Mouse (Mus musculus) retina, postnatal 7 days (tissue): ENCODE measurements around the gene Slc17a4.

ENCODE experiments used
- DNase-seq: peaks from one replicate; pipeline ENCODE4 v3.0.0-alpha.2; 2012; ENCODE audit warnings: low read depth, low spot score

Slc17a4 gene

DNA sequence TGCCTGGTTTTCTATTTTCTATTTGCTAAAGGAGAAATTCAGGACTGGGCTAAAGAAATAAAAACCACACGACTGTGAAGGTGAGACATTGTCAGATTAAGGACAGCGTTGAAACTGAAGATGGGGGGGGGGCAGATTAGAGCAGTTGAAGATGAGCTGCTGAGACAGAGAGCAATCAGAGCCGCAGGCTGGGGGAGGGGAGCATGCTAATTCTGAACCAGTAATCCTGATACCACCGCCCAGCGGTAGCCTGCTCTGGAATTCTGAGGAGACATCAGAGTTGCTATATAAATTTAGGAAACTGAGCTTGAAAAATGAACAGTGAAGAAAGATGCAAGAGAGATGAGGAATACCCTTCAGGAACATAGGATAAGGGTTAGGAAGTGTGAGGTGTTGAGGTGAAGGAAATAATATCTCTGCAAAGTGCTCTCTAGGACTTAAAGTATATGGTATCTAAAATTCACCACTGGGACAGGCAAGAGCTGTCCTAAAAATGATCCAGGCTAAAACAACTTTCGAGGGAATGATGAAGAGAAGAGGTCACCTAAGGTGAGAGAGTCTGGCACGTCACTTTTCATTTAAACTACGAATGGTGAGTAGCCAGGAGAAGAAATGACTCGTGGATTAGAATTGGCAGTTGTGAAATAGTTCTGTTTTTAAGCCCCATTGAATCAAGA is 22.1 kb downstream of the Slc17a4 start:
- peak; percentile 31 for DNase-seq

DNA sequence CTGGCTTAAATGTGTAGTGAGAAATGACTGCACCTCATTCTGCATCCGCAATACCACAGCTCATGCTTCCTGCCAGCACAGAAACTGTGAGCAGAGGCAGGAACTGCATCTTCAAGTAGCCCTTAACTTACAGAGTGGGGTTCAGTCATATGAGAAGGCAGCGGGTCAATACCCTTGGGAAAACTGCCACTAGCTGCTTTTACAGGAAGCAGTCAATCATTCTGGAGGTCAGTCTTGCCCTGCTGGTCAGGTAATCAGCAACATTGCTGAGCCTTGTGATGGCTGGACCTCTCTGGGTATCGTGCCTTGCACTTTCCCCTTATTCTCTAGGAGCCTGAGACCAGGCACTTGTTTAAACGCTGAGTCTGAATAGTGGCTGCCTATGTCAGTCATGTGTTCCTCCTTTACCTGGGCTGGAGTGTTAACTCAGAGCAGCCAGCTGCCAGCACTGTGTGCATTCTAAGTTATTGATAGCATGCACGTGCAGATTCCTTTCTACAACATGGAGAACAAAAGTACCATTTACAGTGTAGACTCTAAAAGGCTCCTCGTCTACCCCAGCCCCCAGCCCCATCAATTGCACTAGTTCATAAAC is 25.7 kb downstream of the Slc17a4 start:
- DNase-seq = no peak

DNA sequence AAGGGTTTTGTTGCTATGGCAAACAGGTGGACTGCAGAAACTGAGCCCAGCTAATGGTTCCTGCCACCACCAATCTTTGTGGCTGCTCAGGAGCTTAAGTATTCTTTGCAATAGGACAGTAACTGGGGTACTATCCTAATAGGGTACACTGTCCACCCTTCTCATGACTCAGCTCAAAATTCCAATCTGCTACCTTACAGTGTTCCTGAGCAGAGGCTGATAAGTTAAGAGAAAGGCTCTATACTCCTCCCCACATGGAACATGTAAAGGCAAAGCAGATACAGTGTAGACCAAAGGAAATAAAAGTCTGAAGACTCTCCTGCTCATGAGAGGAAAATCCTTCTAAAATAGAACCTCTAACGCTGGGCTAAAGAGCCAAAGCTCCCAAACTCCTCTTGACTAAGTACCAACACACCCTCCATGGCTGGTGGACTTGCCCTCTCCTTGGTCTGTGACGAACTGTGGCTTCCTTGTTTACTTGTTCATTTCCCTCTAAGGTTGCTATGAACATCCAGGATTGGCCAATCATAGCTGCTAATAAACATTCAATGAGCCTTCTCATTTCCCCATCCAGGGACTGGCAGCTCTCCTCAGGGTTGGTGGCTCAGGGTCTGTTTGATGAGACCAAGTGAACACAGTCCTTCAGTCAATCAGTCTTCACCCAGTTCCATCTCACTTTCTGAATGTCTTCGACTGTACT is 27.6 kb downstream of the Slc17a4 start:
- no peak for DNase-seq

DNA sequence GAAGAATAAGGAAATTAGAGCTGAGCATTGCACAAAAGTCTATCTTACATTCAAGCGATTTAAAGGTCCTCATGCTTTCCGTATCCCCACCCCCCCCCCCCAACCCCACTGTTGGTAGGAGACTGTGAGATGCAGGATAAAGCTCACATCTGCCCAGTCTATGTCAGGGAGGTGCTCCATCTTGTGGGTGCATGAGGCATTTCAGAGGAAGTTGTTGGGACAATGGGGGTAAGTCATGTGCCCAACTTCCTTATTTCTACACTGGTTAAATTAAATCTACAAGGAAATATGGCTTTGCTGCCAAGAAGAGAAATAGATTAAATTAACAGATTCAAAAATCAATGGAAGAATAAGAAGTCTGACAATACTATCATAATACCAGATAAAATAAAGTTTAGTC is 29.3 kb downstream of the Slc17a4 start:
- no peak for DNase-seq

DNA sequence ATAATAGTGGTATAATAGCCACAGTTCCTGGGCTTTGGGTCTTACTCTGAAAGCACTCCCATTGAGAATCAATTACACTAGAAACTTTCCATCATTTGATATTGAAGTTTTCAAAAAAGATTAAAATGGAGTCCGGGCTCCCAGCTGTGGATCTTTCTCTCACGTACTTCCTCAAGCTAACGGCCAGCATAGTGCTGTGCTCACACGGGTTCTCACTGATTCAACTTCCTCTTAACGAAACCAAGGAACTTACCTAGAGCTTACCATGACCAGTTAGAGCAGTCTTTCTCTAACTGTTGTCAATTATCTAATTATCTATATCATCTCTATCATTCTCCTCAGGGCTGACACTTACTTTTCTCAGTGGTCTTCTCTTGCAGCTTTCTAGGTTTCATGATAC is 35.2 kb downstream of the Slc17a4 start:
- DNase-seq = no peak

DNA sequence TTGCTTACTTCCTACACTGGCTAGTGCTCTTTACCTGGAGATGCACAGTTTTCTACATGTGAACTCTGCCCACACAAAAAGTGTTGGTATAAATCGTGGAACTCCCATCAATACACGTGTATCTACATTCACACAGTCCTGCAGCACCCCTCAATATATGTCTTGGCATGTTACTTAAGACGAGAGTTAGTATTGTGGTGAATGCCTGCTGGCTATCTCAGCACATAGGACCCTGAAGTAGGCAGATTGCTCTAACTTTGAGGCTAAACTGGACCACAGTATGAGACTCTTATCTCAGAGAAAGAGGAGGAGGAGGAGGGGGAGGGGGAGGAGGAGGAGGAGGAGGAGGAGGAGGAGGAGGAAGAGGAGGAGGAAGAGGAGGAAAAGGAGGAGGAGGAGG is 35.7 kb downstream of the Slc17a4 start:
- no peak for DNase-seq

DNA sequence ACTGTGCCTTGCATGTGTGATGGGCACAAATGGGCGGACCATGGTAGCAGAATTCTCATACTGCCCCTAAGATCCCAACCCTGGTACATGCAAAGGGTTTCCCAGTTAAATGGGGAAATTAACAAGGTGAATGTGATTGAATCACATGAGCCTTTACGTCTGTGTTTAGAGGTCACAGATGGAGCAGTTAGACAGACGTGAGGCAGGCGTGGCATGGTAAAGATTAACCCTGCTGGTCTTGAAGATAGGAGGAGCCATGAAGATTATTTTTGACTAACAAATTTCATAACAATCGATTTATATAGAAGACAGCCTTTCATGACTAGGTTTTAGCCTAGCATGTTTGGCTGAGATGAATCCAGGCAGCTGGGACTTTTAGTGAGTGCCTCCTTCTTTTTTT is 41.7 kb downstream of the Slc17a4 start:
- DNase-seq = no peak

DNA sequence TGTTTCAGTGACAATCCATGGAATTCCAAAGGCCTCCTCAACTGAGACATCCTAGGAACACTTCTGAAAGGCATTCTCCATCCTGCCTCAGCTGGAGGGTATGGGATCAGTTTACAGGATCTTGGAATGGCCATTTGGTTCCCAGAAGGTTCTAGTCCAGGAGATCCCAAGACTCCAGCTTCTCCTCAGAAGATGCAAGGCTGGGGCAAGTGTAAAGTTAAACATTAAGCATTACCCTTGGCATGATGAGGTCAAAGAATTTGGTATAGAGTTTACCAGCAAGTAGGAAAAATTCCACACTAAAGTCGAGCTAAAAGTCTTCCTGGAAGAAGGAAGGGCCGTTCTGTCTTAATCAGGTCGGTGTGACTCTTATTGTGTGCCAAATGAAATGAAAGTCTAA is 44.8 kb downstream of the Slc17a4 start:
- DNase-seq = no peak

DNA sequence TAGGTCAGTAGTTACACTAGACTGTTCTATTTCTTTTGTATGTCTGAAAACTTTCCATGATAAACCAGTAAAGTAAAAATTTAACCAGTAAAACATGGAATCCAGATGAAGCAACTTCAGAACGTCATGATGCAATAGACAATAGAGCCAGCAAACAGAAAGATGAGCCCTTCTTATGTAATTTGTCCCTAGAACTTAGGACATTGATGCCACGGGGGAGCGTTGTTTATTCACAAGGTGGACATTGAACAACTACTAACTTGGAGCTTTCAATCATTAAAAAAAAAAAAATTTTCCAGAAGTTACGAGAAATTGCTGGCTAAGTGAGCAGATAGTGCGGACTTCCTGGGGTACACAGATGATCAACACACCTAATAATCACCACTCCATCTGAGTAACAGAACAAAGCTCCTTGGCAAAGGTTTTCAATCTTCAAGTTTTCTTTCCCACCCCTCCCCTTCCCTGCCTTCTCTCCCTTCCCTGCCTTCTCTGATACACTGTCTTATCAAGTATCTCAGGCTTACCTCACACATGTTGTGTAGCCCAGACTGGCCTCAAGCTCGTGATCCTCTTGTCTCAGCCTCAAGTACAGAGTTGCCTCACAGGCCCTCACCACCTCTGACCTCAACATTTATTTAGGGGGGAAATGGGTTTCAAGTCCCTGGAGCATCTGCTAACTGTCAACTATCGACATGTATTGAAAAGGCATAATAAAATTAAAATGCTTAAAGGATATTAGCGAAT is 45.8 kb downstream of the Slc17a4 start:
- DNase-seq = no peak

DNA sequence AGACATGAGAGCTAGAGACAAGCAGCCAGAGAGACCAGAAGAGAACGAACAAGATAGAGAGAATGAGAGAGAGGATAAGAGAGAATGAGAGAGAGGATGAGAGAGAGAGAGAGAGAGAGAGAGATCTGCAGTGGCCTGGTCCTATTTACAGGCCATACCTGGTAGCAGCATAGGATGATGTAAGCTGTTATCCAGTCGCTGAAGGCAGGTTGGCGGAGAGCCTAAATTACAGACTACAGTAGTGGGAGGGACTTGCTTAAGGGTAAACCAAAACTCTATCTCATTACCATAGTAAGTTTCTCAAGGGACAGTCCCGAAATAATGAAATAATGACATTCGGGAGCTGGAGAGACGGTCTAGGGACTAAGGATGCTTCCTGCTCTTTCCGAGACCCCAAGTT is 47.4 kb downstream of the Slc17a4 start, which contains the start of gene Slc17a1:
Slc17a1 (plus strand) TSS at position 346 of the 400 bp plus-strand sequence.
- DNase-seq = no peak

DNA sequence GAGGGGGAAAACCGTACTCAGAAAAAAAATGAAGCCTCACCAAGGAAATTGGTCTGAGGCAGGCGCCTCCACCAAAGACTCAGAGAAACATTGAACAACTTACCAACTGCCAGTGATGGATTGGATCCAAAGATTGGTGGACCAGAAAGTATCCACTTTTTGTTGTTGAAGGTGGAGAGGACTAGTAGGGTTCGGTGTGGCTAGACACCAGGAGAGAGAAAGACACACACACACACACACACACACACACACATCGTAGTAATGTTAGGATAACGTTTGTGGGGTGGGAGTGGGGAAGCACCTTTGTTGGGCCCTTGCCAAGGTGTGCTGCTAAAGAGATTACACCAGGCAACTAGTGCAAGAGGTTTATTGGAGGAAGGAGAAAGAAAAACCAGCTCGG is 47.8 kb downstream of the Slc17a4 start:
- no peak for DNase-seq

DNA sequence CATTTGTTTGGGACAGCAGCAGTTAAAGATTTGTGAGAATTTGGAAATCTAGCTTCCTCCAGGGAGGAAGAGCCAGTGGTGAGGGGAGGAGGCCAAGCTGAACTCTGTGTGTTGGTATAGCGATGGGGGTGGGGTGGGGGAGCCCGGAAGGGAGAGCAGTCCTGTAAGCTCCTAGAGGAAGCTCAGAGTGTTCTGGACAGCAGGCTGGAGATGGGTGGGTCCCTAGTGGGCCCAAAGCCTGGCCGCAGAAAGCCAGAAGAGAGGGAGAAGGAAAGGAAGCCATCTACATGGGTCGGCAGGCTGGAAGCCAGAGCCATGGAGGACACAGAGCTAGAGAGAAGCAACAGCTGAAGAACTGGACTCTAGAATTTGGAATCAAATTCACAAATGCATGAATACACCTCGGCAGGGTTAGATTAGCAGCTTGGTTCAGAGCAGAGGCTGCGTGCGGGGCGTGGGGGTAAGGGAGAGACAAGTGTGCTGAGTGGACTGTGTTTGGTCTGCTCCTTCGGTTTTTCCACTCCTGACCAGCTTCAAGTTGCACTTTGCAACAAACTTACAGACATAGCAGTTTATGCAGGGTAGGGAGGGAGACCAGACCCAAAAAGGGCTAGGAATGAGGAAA is 48.6 kb downstream of the Slc17a4 start:
- DNase-seq = no peak

DNA sequence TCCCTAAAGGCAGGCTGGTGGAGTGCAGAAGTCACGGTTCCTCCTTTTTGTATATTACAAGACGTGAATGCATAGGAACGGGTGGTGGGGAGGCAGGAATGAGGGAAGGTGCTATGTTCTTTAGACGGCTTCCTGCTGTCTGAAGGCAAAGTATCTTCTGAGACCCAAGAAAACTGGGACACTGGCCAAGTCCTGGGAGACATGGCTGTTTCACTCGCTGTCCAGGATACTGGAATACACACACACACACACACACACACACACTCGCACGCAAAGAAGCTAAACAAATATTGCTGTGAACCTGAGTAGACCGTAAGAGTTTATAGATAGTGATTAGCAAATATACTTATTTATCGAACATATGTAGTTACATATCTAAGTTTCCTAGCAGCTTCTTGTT is 50.1 kb downstream of the Slc17a4 start:
- DNase-seq = no peak

DNA sequence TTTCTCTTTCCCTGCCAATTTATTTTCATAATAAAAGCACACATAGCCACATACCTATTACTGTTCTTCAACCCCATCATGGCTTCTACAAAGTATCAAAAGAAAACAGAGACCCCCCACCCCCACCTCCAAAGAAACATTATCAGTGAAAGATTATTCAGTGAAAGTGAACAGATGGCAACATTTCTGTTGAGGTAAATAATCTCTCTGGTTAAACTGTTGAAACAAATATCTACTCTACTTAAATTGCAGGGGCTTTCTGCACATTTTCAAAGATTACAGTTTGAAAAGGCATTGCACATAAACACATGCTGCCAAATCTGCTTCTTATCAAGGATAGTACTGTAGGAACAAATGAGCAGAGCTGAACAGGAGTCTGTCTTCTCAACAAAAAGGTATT is 53.0 kb downstream of the Slc17a4 start:
- DNase-seq = no peak

DNA sequence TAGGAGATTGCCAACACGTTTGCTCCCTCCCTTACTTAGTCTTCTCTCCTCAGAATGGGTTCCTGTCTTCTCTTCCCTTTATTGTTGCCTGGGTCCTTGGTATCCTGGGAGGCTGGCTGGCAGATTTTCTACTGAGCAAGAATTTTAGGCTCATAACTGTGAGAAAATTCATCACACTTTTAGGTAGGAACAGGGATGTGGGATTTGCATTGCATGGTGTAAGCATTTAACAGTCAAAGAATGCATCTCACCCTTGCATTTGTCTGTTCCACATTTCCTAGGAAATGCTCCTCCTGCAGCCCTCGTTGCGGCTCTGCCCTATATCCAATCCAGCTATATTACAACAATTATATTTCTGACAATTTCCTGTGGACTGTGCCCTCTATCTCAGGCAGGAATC is 58.4 kb downstream of the Slc17a4 start:
- no peak for DNase-seq

DNA sequence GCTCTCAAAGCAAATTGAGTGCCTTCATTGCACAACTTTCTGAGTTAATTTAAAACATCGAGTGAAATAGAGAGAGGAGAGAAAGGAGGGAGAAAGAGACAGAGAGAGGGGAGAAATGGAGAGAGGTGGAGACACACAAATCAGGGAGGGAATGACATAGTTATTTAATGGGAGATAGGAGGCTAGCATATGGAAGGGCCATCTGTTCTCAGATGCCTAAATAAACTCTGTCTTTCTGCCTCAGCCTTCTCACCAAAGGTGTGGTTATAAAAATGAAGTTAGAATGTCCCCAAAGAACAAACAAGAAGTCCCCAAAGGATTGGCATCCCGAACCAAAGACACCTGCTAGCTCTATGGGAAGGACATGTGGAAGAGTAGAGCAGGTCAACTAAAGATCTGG is 65.5 kb downstream of the Slc17a4 start:
- no peak for DNase-seq
